Mouse (Mus musculus) gastrocnemius, adult 18-20 months (tissue): ENCODE data around the gene Wdr70. TPM values are rescaled to one million over a fixed set of nuclear protein-coding genes. Genes with fewer than 3 reads are reported as not detected.
A peak's percentile ranks its signal among the peaks of the same experiment; 100 is the strongest.

Source experiments
- DNase-seq: peaks from one replicate; pipeline ENCODE4 v3.0.0; 2021; ENCODE audit warnings: low spot score
- total RNA-seq, 2 experiments: library from RNA; stranded (reverse); gene quantifications; 2 replicates each; pipeline ENCODE4 v1.2.3; 2021

Wdr70 gene
- total RNA-seq, 2 experiments from 2014 or later = 18.5 to 20.3 TPM

DNA sequence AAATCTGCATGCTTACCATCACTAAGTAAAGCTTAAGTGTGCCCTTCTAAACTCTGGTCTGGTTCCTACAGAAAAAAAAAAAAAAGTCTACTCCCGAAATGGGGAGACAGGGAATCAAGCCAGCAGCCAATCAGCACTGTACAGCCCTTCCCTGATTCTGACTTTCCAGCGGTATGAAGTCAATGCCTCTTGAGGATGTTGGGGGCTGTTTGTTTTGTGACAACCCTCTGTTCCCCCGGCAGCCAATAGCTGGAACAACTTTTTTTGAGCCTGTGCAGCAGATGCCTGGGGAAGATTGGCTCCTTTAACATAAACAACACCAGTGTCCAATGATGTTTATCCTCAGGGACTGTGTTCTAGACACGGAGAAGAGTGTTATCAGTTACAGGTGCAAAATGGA, 164.4 kb downstream of the Wdr70 start:
- DNase-seq = peak; percentile 10

DNA sequence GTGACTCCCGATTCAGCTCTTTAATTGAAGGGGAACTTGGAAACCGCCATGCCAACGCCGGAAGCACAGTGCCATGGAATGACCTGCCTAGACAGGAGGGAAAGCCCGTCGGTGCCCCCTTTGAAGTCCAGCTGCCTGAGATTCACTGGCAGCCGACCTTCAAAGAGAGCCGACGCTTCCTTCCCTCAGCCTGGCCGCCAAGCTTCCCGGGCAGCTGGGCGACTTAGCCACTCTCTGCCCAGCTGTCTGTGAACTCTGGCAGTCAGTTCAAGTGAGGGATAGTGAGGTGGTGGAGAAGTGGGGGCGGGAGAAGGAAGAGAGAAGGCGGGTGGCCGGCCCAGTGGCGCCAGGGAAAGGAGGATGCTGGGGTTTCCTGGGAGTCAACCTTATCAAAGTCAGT, 164.9 kb downstream of the Wdr70 start:
- DNase-seq = peak; percentile 55

GRCm38 (mm10) chr15:7931605-7932008, 167.4 kb downstream of the Wdr70 start:
- DNase-seq = peak; percentile 93

GRCm38 (mm10) chr15:7925382-7925781, 173.6 kb downstream of the Wdr70 start:
- no peak for DNase-seq

- DNase-seq = no peak
Observed at GRCm38 (mm10) chr15:7923281-7923680, 175.7 kb downstream of the Wdr70 start.

DNA sequence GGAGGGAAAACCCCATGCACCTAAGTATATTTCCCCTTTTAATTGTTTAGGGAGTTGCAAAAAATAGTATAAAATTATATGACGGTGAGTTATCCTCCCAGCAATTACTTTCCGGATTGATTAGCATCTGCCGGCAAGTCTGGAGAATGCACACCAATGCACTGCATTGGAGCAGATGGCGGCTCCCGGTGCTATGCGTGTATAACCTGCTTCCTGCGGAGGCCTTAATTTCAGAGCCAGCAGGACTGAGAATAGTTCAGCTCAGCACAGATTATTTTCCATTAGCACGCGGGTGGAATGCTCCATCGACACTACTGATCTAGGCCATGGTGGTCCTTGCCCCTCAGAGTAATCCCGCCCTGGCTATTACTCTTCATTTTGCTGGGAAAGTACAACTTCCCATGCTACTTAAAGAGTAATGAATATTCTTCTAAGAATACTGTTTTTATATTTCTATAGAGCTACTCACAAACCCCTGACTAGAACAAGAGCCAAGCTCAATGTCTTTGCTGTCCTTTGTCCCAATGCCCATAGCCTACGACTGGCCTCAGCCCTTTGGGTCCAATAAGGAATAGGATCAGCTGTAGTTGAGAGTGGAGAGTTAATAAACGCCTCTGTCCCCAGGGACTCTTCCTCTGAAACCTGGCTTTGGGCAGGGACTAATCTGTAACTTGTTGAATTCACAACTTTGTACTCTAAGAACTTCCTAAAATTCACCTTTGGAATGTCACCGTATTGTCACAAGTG, 176.5 kb downstream of the Wdr70 start:
- no peak for DNase-seq

- no peak for DNase-seq
Observed at GRCm38 (mm10) chr15:7921124-7921523, 177.9 kb downstream of the Wdr70 start.

GRCm38 (mm10) chr15:7906491-7907035, 192.4 kb downstream of the Wdr70 start:
- no peak for DNase-seq

GRCm38 (mm10) chr15:7899286-7899685, 199.7 kb downstream of the Wdr70 start:
- no peak for DNase-seq

DNA sequence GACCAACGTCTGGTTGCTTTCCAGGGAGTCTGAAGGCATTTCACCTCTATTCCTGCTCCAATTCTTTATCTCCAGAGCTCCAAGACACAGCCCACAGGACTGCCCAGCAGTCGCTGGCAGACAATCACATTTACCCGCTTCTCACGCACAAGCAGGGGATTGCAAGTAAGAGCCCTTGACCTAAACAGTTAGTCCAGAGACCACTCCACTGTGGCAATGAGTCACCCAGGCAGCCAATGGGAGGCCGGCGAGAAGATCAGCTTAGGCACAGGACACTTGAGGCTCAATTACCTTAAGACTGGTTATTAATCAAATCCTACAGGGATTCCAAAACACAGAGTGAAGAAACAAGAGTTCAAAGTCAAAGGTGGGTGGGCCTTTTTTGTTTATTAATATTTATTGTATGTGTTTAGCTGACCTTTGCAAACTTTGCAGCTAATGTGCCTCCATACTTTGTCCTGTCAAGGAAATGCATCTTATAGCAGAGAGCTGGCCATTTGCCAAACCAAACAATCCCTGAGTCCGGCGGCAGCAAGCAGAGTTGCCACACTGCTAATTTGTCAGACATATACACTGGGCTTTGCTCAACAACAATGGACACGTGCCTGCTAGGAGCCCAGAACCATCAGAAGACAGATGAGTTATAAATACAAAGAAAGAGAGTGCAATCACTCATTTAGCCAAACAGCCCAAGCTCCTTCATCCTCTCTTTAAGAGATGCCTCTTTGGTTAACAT, 207.3 kb downstream of the Wdr70 start:
- no peak for DNase-seq

GRCm38 (mm10) chr15:7890286-7890685, 208.7 kb downstream of the Wdr70 start:
- DNase-seq = no peak

GRCm38 (mm10) chr15:7889362-7889674, 209.7 kb downstream of the Wdr70 start:
- no peak for DNase-seq

DNA sequence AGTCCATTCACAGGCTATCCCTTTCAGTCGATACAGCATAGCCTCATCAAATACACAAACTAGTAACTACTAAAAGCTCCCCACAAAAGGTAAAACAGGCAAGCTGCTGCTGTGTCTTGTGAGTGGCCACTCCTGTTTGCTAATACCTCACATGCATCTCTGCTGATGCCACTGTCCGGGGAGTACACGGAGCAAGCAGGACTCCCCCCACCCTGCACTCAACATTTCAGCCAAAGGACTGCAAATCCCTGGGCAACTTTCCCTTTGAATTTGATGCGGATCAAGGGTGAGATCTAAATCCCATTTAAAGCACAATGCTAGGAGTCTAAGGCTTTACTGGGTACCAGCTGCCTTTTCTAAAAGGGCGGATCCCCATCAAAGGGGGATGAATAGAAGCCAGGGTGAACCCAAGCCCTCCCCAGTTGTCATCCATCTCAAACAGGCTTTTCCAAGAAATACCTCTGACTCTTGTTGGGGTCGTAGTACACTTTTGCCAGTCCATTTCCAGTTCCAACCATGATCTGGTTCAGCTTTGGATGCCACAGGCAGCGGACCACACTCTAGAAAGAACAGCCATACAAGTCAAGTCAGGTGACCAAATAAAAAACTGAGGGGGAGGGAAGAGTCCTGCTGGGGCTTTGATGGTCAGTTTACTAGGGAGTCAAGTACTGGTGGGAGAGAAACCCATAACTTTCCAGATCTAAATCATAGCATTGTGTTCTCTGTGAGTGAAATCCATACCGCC, 210.2 kb downstream of the Wdr70 start:
- DNase-seq = no peak

DNA sequence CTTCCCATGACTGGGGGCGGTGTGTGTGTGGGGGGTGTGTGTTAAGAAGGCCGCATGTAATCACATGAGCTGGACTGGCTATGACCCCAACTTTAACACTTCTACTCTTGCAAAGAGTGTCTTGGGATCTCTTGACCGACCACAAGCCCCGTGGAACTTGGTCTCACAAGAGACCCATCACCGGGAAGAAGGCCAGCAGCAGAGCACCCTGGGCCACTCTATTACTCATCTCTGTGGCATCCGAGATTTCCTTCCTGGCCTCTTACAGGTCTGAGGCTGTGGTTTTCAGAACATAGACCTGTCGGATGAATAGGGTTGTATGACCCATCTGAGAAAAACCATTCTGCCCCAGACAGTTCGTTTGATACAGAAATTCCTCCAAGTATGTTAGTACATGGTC, 212.4 kb downstream of the Wdr70 start:
- DNase-seq = no peak

- DNase-seq = peak; percentile 60
Observed at GRCm38 (mm10) chr15:7885106-7885505, 213.9 kb downstream of the Wdr70 start.

- no peak for DNase-seq
Observed at GRCm38 (mm10) chr15:7884181-7884580, 214.8 kb downstream of the Wdr70 start.

DNA sequence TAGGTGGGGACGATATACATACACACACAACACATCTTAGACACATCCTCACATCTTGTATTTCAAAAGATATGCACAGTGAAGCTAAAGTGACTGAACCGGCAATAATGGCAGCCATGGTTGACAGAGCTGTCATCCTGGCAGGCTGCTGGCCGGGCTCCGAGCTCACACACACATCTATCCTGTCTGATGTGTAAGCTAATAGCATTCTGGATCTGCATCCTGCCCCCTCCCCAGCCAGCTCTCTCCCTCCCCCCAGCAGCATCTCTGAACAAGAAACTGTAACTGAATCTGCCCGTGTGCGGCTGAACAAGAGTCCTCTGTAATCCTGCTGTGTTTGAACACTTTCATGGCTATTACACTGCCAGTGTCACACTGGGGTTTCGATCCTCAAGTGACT, 219.1 kb downstream of the Wdr70 start:
- peak; percentile 16 for DNase-seq

DNA sequence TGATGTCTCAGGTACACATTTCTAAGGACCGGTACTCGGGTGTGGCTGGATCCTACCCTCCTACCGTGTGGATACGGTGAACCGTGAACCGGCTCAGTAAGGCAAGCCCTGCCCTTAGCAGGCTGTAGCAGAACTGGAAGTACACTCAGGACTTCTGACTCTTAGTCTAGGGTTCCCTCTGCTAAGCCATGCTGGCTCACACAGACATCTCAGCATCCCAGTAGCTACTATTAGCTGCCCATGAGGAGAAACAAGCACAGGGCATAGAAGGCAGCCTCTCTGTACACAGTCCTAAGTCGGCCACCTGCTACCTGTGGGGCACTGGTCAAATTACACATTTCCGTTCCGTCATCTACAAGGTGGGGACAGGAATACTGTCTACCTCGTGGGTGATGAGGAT, 220.1 kb downstream of the Wdr70 start:
- DNase-seq = peak; percentile 21

- DNase-seq = no peak
Observed at GRCm38 (mm10) chr15:7877560-7878467, 221.2 kb downstream of the Wdr70 start.

DNA sequence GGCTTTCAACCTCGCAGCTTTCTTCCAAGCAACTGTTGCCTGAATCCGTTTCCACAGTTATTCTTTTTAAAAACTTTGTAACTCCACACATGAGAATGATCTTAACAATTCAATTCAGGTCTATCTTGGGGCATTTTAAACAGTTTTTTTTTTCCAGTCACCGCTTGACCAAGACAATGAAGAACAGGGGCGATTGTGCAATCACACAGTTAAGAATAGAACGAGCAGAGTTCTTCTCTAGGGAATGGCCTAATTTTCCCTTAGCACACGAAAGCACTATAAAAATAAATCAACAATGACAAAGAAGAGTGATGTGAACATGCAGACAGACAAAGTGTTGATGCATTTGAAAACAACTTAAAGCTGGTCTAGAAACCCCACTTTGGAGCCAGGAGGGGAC, 223.1 kb downstream of the Wdr70 start:
- no peak for DNase-seq

DNA sequence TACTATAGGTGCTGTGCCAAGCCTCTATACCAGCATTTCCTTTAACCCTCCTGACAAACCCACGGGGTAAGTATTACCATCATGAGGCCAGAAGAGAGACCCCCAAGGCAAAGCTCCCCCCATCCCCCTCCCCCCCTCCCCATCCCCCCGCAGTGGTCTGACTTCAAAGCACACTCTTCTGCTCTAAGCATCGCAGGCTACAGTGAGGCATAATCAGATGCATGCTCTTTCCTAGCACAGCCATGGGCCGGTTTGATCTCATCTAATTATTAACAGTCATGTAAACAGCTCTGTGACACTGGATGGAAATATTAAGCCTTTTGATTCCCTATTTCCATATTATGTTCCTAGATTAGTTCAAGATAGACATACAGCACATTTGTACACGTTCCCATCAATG, 226.5 kb downstream of the Wdr70 start:
- DNase-seq = no peak
